Comparison of ENCODE assay signal across 8 mouse cellular contexts in the genomic region with DNA sequence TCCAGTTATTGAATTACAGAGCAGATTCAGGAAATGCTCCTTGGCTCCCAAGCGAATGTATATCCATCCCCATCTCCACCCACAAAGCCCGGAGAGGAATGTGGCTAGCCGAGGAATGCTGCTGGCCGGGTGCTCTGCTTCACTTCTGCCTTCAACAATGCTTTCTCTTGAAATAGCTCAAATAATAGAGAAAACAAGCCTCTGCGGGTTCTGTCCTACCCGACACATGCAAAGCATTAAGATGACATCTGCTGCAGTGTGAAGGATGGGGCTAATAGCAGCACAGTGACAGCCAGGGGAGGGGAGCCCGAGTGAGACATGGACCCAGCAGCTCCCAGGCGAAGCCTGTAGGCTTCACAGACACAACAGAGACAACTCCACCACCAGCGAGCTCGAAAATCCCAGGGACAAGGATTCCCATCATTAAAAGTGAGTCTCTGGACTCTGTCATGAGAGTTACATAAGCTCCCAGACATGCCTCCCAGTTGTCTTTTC. TPM values are rescaled to one million over a fixed set of nuclear protein-coding genes. Genes with fewer than 3 reads are reported as not detected.
DNase-seq lines count a peak whose midpoint lies in the region; ATAC-seq and TF ChIP-seq lines count a peak whose summit lies in the region.

No protein-coding gene starts in this region.

- DNase-seq in frontal cortex, postnatal 10 days (ENCODE audit: low spot score in 2 of 2): no peak
- DNase-seq in forelimb bud, embryonic 11.5 days (ENCODE audit: low read depth, low spot score): peak; percentile 57
- DNase-seq in kidney, postnatal 0 days (ENCODE audit: low spot score): peak; percentile 84
- DNase-seq in lung, postnatal 25 days (ENCODE audit: low spot score): peak; percentile 19
- no peak for DNase-seq in gastrocnemius, adult 18-20 months (ENCODE audit: low spot score)
- no peak for DNase-seq in spleen, postnatal 4 days (ENCODE audit: low spot score in 2 of 2)
- no peak for DNase-seq in cerebellum, adult 11-12 months

- no peaks in the 10 kb centered on the region for H3K9me3 ChIP-seq in kidney, postnatal 0 days (replicated peaks; ENCODE audit: low read length)

- TF ChIP-seq CTCF in kidney, postnatal 0 days (IDR thresholded peaks at IDR 0.05; ENCODE audit: low read depth): no peak

- peak overlapping the region; percentile 68 for H3K27ac ChIP-seq in kidney, postnatal 0 days

- no peak overlapping the region for H3K4me3 ChIP-seq in kidney, postnatal 0 days (replicated peaks; ENCODE audit: low read depth, low read length)

- H3K4me2 ChIP-seq in kidney, postnatal 0 days (ENCODE audit: low read length): no peak overlapping the region

- WGBS in kidney, postnatal 0 days: 53% methylated on average over 10 of the region's 10 CpGs

- ATAC-seq in frontal cortex, adult (ENCODE audit: low TSS enrichment): peak; percentile 52; the same call in 1 of the 2 replicates
- no peak for ATAC-seq in kidney, postnatal 0 days (replicated peaks; ENCODE audit: low FRiP score, low read depth)

- H3K27me3 ChIP-seq in kidney, postnatal 0 days (ENCODE audit: insufficient read depth, low read length): no peaks in the 10 kb centered on the region

- no peak overlapping the region for H3K9ac ChIP-seq in kidney, postnatal 0 days (ENCODE audit: low read depth, low read length)

- H3K4me1 ChIP-seq in kidney, postnatal 0 days (replicated peaks; ENCODE audit: insufficient read depth, low read length): no peaks in the 10 kb centered on the region; the same call in 1 of the 2 replicates

- H3K36me3 ChIP-seq in kidney, postnatal 0 days (ENCODE audit: insufficient read depth, low read length): peaks cover 21% of the 10 kb centered on the region

RNA-seq across cellular contexts. Expression of a gene that starts 59.0 kb away (rescaled TPM):
- polyA plus RNA-seq in kidney, postnatal 0 days (2015; fragmentation: Nextera tagmentation; extraction: Ambion mirVana): 39.0 and 44.9 TPM in 2 replicates
- 10 to 100 TPM; 20.8 to 23.6 TPM for total RNA-seq in gastrocnemius, adult 18-20 months (2021)

RNA-seq across cellular contexts. Expression of a gene that starts 59.0 kb away (rescaled TPM):
- 14.5 and 15.2 TPM in 2 replicates for polyA plus RNA-seq in kidney, postnatal 0 days (2015; fragmentation: Nextera tagmentation; extraction: Ambion mirVana)
- total RNA-seq in gastrocnemius, adult 18-20 months (2021): 1 to 10 TPM; 1.4 to 2.0 TPM

Comparison
In these comparisons a context has a peak if more than half of its experiments do, and no peak if none do; other contexts are left out.
1. DNase-seq: peak in forelimb bud, embryonic 11.5 days (single experiment), kidney, postnatal 0 days (single experiment) and lung, postnatal 25 days (single experiment); none in frontal cortex, postnatal 10 days (0 of 2), gastrocnemius, adult 18-20 months (single experiment), spleen, postnatal 4 days (0 of 2) and cerebellum, adult 11-12 months (single experiment).